Mouse (Mus musculus) gastrocnemius, adult 8-10 months (tissue): Measurements from ENCODE around the gene Fanci. TPM values are rescaled to one million over a fixed set of nuclear protein-coding genes. Genes with fewer than 3 reads are reported as not detected.

Source experiments
- DNase-seq, 2 experiments: peaks; one replicate each; pipeline ENCODE4 v3.0.0; 2022; ENCODE audit warnings: low spot score in 2 of 2
- total RNA-seq, 4 experiments: library from RNA; stranded (reverse); gene quantifications; 2 replicates each; pipeline ENCODE4 v1.2.4; 2022

Fanci gene
- not detected for total RNA-seq

DNA sequence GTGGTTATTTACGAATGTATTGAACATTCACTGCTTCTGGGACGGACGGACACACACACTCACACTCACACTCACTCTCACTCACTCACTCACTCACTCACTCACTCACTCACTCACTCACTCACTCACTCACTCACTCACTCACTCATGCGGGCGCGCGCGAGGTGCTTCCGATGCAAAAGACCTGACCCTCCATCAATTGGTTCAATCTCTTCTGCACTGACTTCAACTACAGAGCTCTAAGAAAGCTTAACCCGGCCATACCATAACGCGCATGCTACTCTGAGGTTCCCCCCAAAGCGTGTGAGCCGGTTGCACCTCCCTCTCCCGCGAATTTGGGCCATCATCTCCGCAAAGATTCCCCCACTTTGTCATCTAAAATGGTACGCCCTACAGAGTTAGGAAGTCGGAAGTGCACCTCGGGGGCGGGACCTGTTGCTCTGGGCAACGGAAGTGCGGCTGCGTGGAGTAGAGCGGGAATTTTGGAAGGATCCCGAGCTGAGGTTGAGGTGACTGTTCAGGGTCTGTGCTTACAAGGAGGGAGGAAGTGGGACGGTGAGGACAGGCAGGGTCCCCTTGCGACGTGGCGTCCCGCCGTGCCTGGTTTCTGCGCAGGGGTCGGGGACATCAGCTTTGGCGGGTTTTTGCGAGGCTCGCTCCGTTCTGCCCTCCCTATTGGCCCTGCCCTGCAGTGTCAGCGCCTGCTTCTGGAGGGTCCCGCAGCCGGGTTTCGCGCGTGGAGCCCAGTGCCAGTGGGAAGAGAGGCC, at the start of gene Fanci:
Fanci (plus strand) TSS at position 47 of the 767 bp plus-strand sequence.
- peak; percentile 90 for DNase-seq

DNA sequence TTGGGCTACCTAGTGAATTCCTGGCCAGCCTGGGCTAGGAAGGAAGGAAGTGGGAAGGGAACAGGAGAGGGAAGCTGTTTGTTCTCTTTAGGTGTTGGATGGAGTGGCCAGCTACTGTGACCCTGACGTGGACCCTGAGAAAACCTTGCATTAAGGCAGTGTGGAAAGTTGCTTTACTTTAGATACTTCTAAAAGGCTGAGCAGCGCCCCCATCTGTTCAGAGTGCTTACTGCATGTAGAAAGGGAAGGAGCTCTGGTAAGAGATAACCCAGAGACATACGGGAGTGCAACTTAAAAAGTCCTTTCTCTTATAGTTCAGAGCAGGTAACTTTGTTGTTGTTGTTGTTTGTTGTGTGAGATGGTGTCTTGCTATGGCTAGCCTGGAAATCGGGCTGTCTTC, 45.8 kb upstream of the Fanci start:
- DNase-seq = no peak

DNA sequence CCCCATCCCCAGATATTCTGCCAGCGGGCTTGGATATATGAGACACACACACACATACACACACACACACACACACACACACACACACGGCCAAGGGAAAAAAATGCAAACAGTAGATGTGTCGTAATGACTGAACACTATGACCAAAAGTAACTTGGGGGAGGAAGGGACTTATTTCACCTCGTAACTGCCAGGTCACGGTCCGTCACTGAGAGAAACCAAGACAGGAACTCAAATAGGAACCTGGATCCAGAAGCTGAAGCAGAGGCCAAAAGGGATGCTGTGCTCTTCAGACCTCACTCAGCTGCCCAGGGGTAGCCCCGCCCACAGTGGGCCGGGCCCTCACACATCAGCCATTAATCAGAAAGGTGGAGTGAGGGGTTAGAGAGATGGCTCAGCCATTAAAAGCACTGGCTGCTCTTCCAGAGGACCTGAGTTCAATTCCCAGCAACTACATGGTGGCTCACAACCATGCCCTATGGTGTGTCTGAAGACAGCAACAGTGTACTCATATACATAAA, 45.1 kb upstream of the Fanci start:
- no peak for DNase-seq

DNA sequence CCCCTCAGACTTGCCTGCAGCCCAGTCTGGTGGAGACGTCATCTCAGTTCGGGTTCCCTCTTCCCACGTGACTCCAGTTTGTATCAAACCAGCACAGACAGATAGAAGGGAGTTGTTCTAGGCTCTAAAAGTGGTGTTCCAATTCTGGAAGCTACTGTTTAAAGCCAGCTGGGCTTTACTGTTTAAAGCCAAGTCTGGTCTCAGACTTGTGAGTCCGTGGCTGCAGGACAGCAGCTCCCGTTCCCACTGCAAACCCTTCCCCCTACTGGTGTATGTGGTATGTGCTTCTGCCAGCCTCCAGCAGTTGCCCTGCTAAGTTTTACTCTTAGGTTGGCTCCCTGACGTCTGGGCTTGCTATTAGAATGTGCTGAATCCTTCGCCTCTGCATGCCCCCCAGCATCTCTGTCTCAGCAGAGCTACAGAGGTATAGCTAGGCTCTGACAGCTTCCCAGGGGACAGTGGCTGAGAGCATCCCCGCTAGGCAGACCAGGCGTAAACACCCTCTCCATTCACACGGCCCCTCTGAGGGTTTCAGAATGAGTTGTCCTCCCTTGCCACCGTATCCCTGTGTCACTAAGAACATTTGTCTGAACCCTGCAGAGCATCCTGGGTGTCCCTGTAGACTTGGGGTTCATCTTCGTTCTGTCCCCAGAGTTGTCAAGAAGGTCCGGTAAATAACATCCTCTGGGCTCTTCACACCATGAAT, 44.5 kb upstream of the Fanci start:
- DNase-seq = no peak

DNA sequence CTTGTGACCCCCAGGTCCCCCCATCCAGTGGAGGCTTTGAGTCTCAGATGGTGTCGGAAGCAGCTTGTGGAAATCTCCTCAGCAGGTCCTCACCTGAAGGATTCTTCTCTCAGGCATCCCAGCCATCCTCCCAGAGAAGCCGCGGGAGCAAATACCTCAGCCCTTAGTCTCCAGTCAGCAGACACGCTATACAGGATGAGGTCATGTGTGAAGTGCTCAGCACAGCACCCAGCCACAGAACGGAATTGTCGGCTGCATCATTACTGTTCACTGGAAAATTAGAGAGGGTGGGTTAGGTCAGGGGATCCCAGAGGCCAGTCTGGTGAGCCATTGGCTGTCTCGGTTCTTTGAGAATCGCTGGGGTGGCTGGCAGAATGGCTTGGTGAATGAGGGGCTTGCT, 42.9 kb upstream of the Fanci start:
- no peak for DNase-seq

DNA sequence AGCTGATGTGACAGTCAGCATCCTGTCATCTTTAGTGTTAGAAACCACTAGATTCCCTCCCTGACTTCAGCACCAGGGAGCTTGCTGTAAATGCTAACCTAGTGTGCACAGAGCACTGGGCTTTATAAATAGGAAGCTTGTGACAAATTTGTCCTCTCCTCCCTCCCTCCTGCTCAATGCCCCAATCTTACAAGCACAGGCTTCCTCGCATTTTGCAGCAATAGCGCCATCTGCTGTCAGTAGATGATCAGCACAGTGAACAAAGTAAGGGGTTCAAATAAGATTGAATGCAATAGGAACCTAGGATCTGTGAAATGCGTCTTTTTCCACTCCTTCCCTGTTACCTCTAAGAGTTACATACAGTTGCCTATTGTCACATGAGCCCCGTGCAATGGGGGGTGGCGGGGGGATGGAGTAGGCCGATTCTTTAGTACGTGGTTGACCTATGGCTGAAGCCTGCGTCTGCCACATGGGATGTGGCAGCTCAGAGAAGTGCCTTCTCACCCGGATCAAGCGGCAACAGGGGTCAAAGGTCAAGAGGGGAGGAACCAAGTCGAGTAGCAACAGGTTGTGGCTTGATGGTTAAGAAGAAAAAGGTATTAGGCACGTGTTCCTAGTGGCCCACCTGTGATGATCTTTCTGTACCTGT, 41.9 kb upstream of the Fanci start:
- peak; percentile 49 to 52 for DNase-seq

DNA sequence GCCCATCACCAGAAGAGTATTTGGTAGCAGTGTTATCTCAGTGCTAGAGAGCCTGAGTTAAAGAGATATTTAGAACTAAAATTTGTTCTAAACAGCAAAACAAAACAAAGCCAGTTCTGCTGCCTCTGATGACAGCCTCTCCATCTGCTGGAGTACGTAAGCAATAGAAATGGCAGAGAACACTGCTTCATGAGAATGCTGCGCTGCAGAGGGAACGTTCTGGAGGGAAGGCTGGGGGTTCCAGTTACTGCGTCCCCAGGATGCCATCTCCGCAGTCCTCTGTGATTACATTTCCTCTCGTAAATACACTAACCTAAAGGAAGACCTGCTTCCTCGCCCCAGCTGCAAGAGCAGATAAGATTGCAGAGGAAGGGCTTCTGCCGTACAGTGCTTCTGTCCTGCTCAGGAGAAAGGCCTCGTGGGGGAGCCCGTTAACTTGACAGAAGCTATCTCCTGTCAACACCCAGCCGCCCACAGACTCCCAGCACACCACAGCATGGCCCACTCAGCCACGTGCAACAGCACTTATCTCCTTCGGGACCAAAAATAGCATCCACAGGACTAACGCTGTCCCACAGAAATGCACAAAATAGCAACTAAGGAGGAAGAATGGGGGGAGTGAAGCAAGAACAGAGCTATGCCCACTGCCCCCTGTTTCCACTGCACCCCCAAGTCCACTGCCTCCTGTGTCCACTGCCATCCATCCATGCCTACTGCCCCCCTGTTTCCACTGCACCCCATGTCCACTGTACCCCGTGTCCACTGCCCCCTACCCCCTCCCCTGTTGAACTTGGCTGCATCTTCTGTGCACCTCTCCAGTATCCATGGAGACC, 33.2 kb upstream of the Fanci start:
- DNase-seq = no peak

DNA sequence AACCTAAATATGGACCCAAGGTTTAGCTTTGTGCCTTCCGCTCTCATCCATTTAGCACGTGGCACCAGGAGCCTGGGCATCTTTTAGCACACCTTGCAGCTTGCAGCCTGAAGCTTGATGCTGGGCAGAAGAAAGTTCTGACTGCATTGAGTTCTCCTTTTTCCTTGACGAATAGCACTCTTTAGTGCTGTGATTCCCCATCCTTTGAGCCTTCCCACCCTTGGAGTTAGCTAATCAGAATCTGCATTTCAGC, 32.6 kb upstream of the Fanci start:
- DNase-seq = no peak

DNA sequence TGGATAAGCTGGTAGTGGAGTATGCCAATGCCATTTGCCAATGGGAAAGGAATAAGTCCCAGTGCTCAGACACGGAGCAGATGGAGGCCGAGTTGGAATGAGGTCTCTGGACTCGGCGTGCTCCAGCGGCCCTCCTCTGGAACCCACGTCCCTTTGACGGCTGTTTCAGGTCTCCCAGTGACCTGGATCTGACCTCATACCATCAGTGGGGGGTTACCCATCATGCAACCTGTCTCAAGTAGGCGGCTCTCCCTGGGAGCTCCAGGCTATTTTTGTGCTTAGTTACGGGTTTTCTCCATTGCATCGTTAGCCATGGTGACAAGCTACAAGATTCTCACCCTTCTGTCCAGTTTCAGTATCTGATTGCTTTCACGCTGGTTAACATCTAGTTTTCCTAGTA, 31.7 kb upstream of the Fanci start:
- no peak for DNase-seq

DNA sequence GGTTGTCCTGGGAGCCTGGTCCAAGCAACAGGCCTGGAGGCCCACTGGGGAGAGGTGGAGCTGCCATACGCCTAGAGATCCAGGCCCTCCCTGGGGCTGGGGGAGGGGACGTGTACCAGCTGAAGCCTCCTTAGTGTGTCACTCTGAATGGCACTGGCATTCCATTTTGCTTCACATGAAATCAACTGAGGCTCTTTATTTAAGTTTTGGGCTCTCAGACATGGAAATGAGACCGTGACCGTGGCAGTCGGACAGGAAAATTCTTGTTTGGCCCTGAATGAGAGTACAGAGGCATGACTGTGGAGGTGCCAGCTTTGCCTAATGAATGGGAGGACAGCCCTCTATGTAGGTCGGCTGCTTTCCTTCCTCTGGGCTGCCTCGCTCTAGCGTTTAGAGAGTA, 29.5 kb upstream of the Fanci start:
- no peak for DNase-seq

DNA sequence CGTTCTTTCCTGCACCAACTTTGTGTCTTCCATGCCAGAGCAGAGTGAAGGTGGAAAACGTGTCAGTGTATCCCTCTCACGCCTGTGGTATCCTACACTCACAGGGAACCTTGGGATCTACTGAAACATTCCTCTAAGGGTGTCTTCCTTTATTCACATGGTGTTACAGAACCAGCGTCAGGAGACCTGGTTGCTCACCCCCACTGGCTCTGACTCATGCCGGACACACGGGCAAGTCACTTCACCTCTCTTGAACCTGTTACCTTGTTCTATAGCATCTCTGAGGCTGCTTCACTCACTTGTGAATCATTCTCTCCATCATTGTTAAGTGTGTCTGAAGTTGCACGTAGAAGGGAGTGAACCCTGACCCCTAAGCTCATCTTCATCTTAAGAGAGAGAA, 28.9 kb upstream of the Fanci start:
- no peak for DNase-seq

DNA sequence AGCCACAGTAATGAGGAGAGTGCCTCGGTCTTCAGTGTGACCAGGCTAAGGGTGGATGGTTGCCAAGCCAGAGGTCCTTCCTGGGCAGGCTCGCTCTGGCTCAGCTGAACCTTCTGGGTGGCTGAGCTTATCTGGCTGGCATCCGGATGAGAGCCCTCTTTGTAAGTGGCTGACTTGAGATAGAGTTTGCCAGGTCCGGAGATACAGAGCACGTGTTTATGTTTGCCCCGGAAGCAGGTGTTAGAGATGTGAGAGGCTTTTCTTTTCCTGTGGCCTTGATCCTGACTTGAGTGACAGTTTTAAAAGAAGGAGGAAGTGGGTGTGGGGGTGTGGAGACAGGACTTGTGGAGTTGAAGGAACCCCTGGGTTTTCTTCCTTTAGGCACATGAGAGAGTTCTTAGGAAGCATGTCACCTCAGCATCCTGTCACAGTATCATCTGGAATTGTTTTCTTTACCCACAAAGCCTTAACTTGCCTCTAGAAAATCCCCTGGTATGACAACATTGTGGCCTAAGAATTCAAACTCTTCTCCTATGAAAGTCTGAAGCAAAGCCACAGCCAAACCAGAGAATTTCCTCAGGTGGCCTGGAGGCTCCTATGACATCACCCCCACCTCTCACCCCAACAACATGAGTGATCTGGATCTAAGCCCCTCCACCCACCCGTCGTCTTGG, 28.2 kb upstream of the Fanci start:
- DNase-seq = no peak

DNA sequence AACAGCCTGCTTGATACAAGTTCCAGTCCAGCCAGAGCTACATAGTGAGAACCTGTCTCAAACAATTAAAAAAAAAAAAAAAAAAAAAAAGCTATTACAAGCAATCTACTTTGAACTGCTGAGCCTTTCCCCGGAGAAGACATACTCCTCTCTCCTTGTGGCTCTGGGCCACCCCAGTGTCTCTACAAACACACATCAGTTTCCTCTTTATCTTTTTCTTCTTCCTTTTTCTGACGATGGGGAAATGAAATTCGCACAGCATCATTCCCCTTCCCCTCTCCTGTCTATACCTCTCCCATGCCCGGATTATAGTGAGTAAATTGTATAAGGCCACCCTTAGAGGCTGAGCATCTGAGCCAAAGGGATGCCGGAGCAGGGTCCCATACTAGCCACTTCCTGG, 23.1 kb upstream of the Fanci start:
- no peak for DNase-seq

DNA sequence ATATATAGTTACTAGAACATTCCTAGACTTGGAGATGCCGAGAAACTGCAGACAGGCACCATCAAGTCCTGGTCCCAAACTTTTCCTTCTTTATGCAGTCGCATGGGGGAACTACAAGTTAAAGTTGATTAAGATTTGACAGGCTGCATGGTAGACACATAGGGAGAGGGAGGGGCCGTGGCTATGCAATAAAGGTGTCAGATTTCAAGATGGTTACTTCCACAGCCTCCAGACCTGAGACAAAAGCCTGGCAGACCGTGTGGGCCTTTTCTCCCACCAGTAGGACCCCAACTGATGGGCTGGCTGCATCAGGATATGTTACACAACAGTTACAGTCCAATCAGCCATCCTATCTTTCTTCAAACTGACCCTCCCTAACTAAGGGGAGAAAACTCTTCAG, 22.3 kb upstream of the Fanci start:
- no peak for DNase-seq

DNA sequence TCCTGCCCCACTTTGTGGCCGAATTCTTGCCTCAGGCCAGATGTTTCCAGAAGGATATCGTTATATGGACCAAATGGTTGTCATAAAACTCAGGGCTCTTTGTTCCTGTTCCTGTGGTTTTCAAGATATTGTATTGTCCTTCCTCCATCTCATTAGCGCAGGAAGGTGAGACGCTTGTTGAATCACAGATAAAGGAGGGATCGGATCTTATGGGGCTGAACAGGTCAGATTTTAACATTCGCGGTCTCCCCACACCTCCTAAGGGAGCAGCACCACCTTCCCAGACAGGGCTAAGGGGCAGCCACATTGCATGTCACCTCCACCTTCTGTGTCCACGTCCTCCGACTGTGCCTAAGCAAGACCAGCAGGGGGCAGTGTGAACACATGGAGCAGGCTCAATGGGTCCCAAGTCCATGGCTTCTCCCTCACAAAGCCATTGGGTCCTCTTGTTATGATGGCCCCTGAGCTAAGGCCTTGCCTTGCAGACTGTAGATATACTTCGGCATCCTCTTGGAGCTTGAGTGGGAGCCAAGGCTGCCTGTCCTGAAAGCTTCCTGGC, 20.3 kb upstream of the Fanci start:
- DNase-seq = no peak

DNA sequence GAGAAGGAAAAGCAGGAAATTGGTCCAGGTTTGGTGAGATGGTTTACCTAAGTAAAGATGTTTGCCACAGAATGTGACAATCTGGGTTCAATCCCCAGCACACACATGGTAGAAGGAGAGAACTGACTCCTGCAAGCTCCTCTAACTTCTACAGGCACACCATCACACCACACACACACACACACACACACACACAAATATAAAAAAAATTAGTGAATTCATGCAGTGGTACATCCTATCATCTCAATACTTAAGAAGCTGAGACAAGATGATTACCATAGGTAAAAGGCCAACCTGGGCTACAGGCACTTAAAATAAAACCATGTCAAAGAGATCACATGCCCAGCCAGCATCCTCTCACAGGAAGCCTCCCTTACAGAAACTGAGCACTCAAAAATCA, 17.7 kb upstream of the Fanci start:
- DNase-seq = no peak

DNA sequence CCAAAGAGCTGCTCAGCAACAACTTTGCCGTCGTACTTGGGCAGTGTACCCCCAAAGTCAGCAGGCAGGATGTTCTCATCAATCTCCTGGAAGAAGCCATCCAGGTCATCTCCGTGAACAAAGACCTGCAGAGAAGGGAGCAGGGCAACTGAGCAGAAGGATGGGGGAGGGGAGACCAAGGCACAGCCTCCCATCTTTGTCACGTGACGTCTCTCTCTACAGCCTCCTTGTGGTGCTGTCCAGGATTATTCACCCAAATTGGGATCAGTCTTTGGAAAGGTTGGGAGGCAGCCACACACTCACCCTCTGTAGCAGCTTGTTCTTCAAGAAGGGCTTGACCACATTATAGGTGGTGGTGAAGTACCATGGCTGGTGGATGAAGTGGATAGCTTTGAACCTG, 16.1 kb upstream of the Fanci start:
- DNase-seq = no peak

DNA sequence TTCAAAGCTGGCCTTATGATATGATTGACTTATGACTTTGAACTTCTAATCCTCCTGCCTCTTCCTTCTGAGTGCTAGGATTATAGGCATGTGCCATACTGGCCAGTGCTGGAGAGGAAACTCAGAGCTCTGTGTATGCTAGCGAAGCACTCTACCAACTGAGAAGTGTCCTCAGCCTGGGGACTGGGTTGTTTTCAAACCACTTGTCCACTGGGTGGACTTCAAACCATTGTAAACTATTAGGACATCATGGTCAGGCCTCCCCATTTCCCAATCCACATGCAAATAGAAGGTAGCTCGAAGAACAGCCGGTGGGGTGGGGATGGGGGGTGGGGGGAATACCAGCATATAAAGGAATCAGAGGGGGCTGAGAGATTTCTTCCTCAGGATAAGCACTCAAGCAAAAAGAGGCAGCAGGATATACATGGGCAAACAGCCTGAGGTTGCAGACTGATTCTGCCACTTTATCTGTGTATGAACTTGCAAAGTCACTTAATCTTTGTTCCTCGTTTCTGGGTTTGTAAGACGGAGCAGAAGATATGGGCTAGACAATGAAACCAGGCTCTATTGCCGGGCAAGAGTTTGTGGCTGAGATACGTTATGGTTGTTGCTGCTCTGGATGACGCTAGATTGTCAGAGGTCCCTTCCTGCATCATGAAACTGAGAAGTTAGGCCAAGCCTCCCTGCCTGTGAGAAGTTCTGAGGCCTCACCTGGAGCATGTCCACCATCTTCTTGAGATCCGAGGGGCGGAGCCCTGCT, 15.0 kb upstream of the Fanci start:
- DNase-seq = no peak

DNA sequence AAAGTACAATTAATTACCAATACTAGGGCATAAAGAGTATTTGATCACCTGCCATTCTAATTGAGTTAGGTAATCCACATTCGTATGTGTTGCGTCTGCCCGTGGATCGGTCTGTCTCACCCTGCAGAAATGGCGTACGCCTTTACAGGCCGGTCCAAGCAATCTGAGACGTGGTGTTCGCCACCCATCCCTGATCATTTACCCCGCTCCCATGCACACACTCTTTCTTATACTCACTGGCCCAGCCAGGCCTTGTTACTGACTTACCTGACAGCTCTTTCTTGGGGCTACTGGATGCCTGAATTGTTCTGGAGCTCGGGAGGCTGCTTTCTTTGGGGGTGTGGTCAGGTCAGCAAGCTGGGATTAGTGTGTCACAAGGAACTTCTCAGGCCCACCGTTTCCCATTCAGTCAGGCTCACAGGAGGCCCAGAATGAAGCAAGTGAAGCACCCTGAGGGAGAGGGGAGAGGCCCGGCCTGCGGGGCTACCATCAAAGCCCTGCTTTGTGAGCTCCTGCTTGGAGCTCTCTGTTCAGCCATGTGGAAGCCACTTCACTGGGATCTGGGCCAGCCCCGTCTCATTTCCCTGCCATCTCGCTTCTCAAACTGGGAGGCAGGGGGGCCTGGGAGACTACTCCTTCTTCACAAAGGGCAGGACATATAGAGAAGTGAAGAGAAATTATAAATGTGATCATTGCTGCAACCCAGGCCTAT, 5.2 kb upstream of the Fanci start, which contains the start of gene Rlbp1:
Rlbp1 (minus strand) TSS at position 627 of the 712 bp plus-strand sequence.
- no peak for DNase-seq
